Mouse (Mus musculus) B cell, adult 2 months (primary cell): Measurements from ENCODE around the gene Gemin6.
"Not testable (repeated sequence)": the region's sequence is repeated elsewhere in the genome, so short reads cannot be mapped to it uniquely, and the experiment has no call there.

Experiments used
- DNase-seq, 2 experiments: peaks; one replicate each; pipeline ENCODE4 v3.0.0; 2022

Gemin6 gene

GRCm38 (mm10) chr17:80235477-80235876 is 11.2 kb downstream of the Gemin6 start:
- no peak for DNase-seq

DNA sequence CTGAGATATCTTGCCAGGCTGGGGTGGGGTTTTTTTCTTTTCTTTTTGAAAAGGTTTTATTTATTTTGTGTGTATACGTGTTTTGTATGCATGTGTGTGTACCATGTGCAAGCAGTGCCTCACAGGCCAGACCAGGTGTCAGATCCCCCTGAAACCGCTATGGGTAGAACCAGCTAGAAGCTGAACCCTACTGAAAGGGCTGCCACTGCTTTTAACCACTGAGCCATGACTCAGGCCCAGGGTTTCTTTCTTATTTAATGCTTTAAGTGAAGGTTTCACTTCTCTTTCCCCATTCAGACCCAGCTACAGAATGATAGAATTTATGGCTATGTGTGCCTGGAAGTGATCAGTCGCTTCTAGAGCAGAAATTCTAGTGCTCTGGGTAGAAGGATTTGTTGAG is 12.6 kb downstream of the Gemin6 start:
- DNase-seq: peak; percentile 48 to 57

DNA sequence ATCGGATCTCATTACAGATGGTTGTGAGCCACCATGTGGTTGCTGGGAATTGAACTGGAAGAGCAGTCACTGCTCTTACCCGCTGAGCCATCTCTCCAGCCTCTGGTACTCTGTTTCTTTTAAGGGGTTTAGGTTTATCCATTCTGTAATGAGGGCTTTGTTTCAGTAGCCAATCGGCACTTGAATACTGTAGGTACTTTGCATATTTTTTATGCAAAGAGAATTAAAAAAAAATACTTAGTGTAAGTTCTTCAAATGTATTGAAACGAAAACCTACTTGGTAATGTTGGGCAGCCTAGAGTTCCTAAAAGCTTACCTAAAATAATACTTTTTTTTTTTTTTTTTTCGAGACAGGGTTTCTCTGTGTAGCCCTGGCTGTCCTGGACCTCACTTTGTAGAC is 13.2 kb downstream of the Gemin6 start:
- no peak for DNase-seq

DNA sequence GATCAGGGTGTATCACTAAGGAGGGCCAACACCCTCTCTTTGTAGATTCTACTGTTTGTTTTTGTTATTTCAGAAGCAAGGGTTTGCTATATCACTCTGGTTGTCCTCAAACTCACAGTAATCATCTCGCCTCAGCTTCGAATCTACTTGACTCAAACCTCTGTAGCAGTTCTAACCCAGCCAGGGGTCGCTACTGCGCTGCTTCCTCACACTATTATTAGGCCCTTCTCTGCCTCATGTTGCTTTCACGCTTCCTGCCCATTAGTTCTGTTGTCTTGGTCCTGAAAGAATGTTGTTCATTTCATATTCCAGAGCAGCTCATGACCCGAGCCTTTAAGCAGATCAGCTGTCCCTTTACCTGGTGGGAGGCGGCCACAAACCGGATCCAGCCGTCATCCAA is 17.4 kb downstream of the Gemin6 start:
- no peak for DNase-seq

- DNase-seq: no peak
Observed at GRCm38 (mm10) chr17:80243116-80243515, 18.9 kb downstream of the Gemin6 start.

DNA sequence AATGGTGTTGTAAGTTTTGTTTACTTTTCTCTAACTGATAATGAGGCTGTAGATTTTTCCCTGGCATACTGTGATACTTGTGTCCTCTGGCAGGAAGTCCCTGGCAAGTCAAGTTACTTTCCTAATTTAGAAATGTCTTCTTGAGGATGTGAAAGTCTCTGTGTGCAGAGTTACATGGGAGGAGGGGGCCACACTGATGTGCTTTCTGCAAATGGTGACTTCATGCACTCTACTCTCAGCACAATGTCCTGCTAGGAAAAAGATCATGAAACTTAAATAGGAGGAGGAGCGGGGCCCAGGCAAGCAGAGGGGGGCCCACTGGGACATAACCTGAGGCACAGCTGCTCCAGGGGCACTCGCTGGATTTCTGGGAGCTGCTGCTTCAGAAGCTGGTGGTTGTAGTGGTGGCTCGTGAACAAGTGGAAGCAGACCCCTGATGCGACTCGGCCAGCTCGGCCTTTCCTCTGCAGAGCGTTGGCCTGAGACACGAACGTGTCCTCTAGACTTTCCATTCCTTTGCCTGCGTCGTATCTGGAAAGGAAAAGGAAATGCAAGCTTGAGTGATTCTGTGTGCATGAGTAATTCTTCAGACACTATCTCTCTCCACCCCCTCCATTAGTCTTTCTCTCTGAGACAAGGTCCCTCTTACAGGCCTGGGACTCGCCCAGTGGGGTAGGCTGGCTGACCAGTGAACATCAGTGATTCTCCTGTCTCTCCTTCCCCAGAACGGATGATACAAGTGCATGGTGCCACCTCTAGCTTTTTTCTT is 28.7 kb downstream of the Gemin6 start:
- peak in 1 of 2 experiments; percentile 9 for DNase-seq

DNA sequence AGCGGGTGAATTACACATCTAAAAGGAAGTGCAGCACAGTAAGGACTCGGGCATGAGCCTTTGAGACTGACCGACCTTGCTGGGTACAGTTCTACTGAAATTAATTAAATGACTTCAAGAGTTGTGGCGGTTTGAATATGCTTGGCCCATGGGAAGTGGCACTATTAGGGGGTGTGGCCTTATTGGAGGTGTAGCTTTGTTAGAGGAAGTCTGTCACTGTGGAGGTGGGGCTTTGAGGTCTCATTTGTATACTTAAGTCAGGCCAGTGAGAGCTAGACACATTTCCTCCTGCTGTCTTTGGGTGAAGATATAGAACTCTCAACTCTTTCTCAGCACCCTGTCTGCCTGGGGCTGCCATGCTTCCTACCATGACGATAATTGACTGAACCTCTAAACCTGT is 30.2 kb downstream of the Gemin6 start:
- peak in 1 of 2 experiments; percentile 3 for DNase-seq

GRCm38 (mm10) chr17:80255208-80255607 is 31.0 kb downstream of the Gemin6 start:
- no peak for DNase-seq

DNA sequence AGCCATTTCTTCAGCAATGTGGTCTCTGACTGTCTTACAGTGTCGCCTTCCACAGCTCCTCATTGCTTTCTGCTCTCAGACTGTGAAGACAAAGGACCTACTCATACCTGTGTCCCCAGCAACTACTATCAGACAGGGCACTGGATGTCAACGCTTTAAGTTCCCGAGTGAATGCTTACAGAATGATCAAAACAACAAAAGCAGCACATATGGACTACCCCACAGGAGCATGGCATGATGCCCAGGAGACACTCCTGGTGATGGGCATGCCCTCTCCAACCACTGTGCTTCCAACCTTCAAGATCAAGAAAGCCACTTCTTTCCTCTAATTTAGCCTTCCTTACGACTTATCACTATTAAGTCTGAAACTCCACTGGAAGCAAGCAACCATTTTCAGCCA is 42.8 kb downstream of the Gemin6 start:
- no peak for DNase-seq

GRCm38 (mm10) chr17:80268151-80268550 is 43.9 kb downstream of the Gemin6 start:
- DNase-seq: no peak

GRCm38 (mm10) chr17:80270622-80271021 is 46.4 kb downstream of the Gemin6 start:
- DNase-seq: not testable (repeated sequence)
